Mouse (Mus musculus) heart, embryonic 15.5 days (tissue): ENCODE measurements around the gene Vamp1. TPM values are rescaled to one million over a fixed set of nuclear protein-coding genes. Genes with fewer than 3 reads are reported as not detected.

Source experiments
- ATAC-seq: fragments of 200-750 bp; cut with Nextera tagmentation; replicated peaks from 2 replicates; pipeline ENCODE4 v1.8.0; 2017; ENCODE audit warnings: low read depth, moderate TSS enrichment; ENCODE audit not compliant: insufficient number of reproducible peaks, insufficient read depth, low FRiP score
- H3K27ac ChIP-seq: fragments of 300-500 bp; sonication (generic); 2 replicates; pipeline ENCODE4 v1.5.1; 2015; ENCODE audit warnings: mild to moderate bottlenecking, inconsistent platforms
- H3K27me3 ChIP-seq: fragments of 300-500 bp; sonication (generic); 2 replicates; pipeline ENCODE4 v1.6.1; 2015; ENCODE audit warnings: inconsistent platforms
- H3K36me3 ChIP-seq: fragments of 300-500 bp; sonication (generic); 2 replicates; pipeline ENCODE4 v1.6.1; 2015; ENCODE audit warnings: mild to moderate bottlenecking, inconsistent platforms
- H3K4me1 ChIP-seq: fragments of 300-500 bp; sonication (generic); replicated peaks from 2 replicates; pipeline ENCODE4 v1.6.1; 2015; ENCODE audit warnings: inconsistent platforms
- H3K4me2 ChIP-seq: fragments of 300-500 bp; sonication (generic); 2 replicates; pipeline ENCODE4 v1.6.1; 2015; ENCODE audit warnings: inconsistent platforms, mild to moderate bottlenecking, moderate library complexity
- H3K4me3 ChIP-seq: fragments of 300-500 bp; sonication (generic); 2 replicates; pipeline ENCODE4 v1.5.1; 2015; ENCODE audit warnings: mild to moderate bottlenecking, inconsistent platforms
- H3K9ac ChIP-seq: fragments of 300-500 bp; sonication (generic); 2 replicates; pipeline ENCODE4 v1.6.1; 2015; ENCODE audit warnings: mild to moderate bottlenecking, inconsistent platforms
- H3K9me3 ChIP-seq: fragments of 300-500 bp; sonication (generic); replicated peaks from 2 replicates; pipeline ENCODE4 v1.6.1; 2016; ENCODE audit warnings: inconsistent platforms
- WGBS: fragments of 180-500 bp; shearing (Covaris S2); methylation state at CpG from one replicate; pipeline ENCODE4 v1.1.7; 2015; ENCODE audit warnings: mixed read lengths; 5-methylcytosine and 5-hydroxymethylcytosine counted together
- microRNA-seq: library from miRNA; unstranded; fragments of <30 nt; microRNA quantifications from one replicate; pipeline ENCODE4, GENCODE M21; 2016
- polyA plus RNA-seq: library from polyadenylated mRNA; unstranded; fragments of >200 nt; fragmentation: Nextera tagmentation; extraction: Ambion mirVana; gene quantifications from 2 replicates; pipeline ENCODE4 v1.2.1, GENCODE M21; 2015

The Vamp1 gene
- polyA plus RNA-seq, 1 experiment from 2014 or later, result 5.3 TPM

- 56% methylated on average over 4 of the region's 4 CpGs for WGBS
- no peak for ATAC-seq
- H3K9ac ChIP-seq, result no peak overlapping the region
These were observed 76.0 kb downstream of the Vamp1 start for GRCm38 (mm10) chr6:125291329-125291728.

GRCm38 (mm10) chr6:125292256-125292655, 76.9 kb downstream of the Vamp1 start:
- Histone ChIP-seq H3K4me2 (no peak overlapping the region), H3K27ac (no peak overlapping the region), H3K9me3 (no peaks in the 10 kb centered on the region), H3K4me1 (no peaks in the 10 kb centered on the region), H3K36me3 (no peaks in the 10 kb centered on the region), H3K9ac (no peak overlapping the region), H3K27me3 (no peaks in the 10 kb centered on the region), H3K4me3 (no peak overlapping the region)
- ATAC-seq, result no peak
- WGBS, result 84% methylated on average over 7 of the region's 7 CpGs

More at GRCm38 (mm10) chr6:125291329-125291728, 76.0 kb downstream of the Vamp1 start:
- no peaks in the 10 kb centered on the region for H3K9me3 ChIP-seq
- no peak overlapping the region for H3K4me2 ChIP-seq
- no peaks in the 10 kb centered on the region for H3K36me3 ChIP-seq
- no peak overlapping the region for H3K4me3 ChIP-seq
- H3K4me1 ChIP-seq, result no peaks in the 10 kb centered on the region
- H3K27me3 ChIP-seq, result no peaks in the 10 kb centered on the region
- no peak overlapping the region for H3K27ac ChIP-seq

- no peak overlapping the region for H3K4me2 ChIP-seq
- H3K9ac ChIP-seq, result no peak overlapping the region
- H3K27ac ChIP-seq, result no peak overlapping the region
- H3K4me1 ChIP-seq, result no peaks in the 10 kb centered on the region
- H3K27me3 ChIP-seq, result no peaks in the 10 kb centered on the region
- no peaks in the 10 kb centered on the region for H3K9me3 ChIP-seq
- H3K4me3 ChIP-seq, result no peak overlapping the region
- no peaks in the 10 kb centered on the region for H3K36me3 ChIP-seq
- ATAC-seq, result no peak
- 84% methylated on average over 4 of the region's 4 CpGs for WGBS
These were observed 78.7 kb downstream of the Vamp1 start for GRCm38 (mm10) chr6:125294049-125294448.

Small RNA genes within 50 kb of the gene (microRNA-seq; reads per million reads assigned to microRNA genes)
- gene Mir3098 (0.63 reads per million), gene Mir8113 (not detected)

Other genes with a start within 250 kb of the Vamp1 start
- gene Pianp, start 218.9 kb upstream of the Vamp1 start, polyA plus RNA-seq, result 0.62 and 1.1 TPM in 2 replicates
- gene Zfp384, start 206.4 kb upstream of the Vamp1 start, polyA plus RNA-seq, result 9.0 and 12.4 TPM in 2 replicates
- 79.2 and 83.1 TPM in 2 replicates for gene Ing4, start 175.8 kb upstream of the Vamp1 start, polyA plus RNA-seq
- gene Acrbp, start 165.9 kb upstream of the Vamp1 start, polyA plus RNA-seq, result 5.2 and 7.1 TPM in 2 replicates
- gene Lpar5, start 147.6 kb upstream of the Vamp1 start, polyA plus RNA-seq, result 0.35 and 0.90 TPM in 2 replicates
- 61.1 and 63.4 TPM in 2 replicates for gene Chd4, start 119.6 kb upstream of the Vamp1 start, polyA plus RNA-seq
- gene Nop2, start 83.6 kb upstream of the Vamp1 start, polyA plus RNA-seq, result 35.0 and 43.6 TPM in 2 replicates
- gene Iffo1, start 70.3 kb upstream of the Vamp1 start, polyA plus RNA-seq, result 9.7 and 13.4 TPM in 2 replicates
- 3,777 and 4,210 TPM in 2 replicates for gene Gapdh, start 49.1 kb upstream of the Vamp1 start, polyA plus RNA-seq
- gene Ncapd2, start 23.9 kb upstream of the Vamp1 start, polyA plus RNA-seq, result 66.1 and 93.1 TPM in 2 replicates
- 233 and 272 TPM in 2 replicates for gene Mrpl51, start 23.8 kb upstream of the Vamp1 start, polyA plus RNA-seq
- gene Tapbpl, start 16.3 kb downstream of the Vamp1 start, polyA plus RNA-seq, result 3.9 and 8.2 TPM in 2 replicates
- gene Cd27, start 21.5 kb downstream of the Vamp1 start, polyA plus RNA-seq, result 2.0 and 10.1 TPM in 2 replicates
- gene Tuba3a, start 70.5 kb downstream of the Vamp1 start, polyA plus RNA-seq, result 0.11 TPM in 1 of 2 replicates, not detected in the other
- gene Ltbr, start 98.3 kb downstream of the Vamp1 start, polyA plus RNA-seq, result 37.8 and 48.4 TPM in 2 replicates
- 0.81 and 2.8 TPM in 2 replicates for gene Scnn1a, start 105.1 kb downstream of the Vamp1 start, polyA plus RNA-seq
- gene Tnfrsf1a, start 133.8 kb downstream of the Vamp1 start, polyA plus RNA-seq, result 42.8 and 56.4 TPM in 2 replicates
- 0.05 and 0.37 TPM in 2 replicates for gene Plekhg6, start 165.2 kb downstream of the Vamp1 start, polyA plus RNA-seq